Mouse (Mus musculus): ENCODE results near the gene Il23a.
"Not testable (repeated sequence)": the region's sequence is repeated elsewhere in the genome, so short reads cannot be mapped to it uniquely, and the experiment has no call there.

Il23a gene

DNA sequence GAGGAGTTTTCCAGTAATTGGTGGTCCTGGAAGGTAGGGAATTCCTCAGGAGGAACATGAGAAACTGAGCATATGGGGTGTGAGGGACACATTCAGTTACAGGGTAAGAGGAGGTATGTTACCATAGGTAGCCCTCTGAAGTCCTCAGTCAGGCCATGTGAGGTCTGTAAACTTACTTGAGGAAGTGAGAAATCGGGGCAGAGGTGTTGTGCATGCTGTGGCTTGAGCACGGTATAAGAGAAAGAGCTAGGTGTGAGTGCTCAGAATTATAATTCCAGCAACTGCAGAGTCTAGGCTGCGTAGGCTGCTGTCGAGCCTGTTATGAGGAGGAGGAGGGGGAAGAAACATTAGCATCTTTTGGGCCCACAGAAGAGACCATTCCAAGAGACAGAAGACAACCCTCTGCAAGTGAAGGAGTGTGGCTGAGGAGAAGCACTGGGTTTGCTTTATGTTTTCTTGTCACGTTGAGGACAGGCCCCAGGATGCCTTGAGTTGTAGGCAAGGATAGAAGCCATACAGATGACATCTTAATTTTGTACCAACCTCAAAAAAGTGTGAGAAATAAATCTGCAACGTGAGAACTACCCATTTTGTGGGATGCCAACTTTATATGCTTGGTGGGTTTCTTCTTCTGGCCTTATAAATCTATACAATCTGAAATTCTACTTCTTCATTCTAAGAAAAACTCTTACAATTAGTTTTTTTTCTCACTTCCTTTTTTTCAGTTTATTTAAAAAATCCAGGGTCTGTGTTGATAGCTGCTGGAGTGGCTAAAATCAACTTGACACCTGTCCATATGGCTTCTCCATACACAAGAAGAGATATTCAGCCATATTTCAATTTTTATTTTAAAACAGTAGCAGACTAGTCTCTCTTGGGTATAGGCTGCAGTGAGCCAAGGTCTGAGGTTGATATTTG lies 34.9 kb downstream of the Il23a start:
- no peak for DNase-seq

- DNase-seq, result no peak
These were observed 36.3 kb downstream of the Il23a start for GRCm38 (mm10) chr10:128262300-128262699.

- DNase-seq, result not testable (repeated sequence)
These were observed 38.2 kb downstream of the Il23a start for GRCm38 (mm10) chr10:128260376-128260775.

DNA sequence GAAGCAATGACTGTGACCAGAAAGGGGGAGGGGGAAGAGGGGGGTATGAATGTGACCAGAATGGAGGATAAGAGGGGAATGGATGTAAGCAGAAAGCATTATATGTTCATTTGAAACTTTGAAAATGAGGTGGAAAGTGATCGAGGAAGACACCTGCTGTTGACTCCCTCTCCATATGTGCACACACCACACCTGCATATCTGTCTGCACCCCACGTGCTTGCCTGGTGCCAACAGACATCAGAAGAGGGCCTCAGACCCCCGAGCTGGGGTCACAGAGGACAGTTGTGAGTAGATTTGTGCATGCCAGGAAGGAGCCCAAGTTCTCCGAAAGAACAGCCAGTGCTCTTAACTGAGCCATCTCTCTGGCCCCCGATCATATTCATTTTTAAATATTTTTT lies 38.6 kb downstream of the Il23a start:
- DNase-seq, result no peak

DNA sequence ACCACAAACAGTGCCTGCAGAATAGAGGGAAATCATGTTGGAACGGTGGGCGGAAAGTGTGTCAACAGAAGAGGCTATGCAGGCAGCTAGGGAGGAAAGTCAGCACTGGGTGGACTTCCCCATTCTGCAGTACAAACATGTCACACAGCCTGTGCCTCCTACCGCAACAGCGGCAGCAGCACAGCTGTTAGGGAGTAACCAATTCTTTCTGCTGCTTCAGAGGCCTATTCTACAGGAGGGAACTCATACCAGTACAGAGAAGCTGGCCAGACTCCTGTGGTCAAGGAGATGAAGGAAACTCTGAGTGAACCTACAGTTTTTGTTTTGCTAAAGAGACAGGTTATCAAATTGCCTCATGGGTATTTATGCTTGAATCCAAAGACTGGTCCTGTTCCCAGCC lies 39.6 kb downstream of the Il23a start:
- no peak for DNase-seq

DNA sequence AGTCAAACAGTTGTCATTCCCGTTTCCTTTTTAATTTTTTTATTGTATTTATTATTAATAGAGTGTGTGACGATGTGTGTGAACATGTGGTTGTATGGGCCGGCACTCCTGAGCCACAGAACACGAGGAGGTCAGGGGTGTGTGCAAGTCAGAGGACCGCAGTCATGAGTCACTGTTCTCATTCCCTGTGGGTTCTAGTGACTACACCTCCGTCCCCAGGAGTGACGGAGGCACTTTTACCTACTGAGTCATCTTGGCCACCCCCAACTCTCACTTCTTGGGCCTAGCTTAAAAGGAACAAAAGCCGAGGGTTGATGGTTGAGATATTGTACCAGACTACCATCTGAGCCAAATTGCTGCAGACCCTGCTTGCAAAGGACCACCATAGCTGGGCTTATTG lies 42.2 kb downstream of the Il23a start:
- no peak for DNase-seq

GRCm38 (mm10) chr10:128255925-128256324 lies 42.6 kb downstream of the Il23a start:
- DNase-seq, result no peak

DNA sequence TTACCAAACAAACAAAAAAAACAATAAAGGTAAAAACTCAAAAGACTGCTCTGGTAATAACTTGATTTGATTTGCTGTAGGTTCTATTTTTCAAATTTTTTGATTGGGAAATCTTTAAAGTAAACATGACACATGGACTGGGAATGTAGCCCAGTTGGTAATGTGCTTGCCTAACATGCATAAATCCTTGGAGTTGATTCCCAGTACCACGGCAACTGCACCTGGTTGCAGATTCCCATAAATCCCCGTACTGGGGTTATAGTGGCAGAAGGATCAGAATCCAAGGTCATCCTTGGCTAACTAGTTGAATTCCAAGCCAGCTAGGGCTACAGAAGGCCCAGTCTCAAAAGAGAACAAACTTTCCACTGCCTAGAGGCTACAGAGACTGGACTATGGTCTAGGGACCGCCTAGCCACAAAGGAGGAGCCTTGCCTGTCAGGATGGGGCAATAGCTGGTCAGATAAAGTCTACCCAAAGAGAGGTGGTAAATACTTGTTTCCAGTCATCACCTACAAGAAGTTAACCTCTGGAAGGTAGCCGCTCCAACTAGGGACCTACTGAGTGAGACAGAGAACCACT lies 44.8 kb downstream of the Il23a start, which contains the start of gene Apon:
TSS of gene Apon (plus strand) at position 420 of the 579 bp plus-strand sequence.
- DNase-seq, result no peak

DNA sequence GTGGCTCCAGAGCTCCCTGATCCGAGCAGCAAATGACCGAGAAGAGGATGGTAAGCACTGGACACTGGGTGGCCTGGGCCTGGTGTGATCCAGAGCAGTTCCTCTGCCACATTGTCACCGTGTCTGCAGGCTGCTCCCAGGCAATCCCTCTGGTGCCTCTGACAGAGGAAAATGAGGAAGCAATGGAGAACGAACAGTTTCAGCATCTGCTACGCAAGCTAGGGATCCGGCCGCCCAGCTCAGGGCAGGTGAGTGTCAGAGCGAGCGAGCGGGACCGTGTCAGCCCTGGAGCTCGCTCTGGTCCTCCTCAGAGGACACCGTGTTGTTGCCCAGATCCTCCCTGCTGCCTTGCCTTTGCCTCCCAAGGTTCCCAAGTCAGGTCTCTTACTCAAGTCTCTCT lies 48.0 kb downstream of the Il23a start:
- no peak for DNase-seq

DNA sequence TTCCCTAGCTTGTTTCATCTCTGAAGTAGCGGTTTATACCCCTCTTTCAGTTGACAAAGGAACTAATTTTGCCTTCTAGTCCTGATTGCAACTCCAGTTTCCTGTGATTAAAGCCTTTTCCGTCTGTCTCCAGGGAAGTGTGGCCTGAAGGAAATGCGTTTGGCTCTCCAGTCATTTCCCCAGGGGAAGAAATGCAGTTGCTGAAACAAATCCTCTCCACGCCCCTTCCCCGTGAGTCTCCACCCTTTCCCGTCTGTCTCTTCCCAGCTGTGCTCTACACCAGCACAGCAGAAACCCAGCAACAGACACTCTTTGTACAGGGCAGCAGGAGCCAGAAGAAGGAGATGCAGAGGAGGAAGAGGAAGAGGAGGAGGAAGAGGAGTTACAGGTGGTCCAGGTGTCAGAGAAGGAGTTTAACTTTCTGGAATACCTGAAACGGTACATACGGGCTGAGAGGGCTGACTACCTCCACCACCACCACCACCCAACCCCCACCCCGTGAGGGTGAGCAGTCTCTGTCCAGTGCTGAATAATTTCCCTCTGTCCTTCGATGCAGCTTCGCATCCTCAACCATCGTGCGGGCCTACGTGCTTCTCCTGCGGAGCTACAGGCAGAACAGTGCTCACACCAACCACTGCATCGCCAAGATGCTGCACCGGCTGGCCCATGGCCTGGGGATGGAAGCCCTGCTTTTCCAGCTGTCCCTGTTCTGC lies 51.4 kb downstream of the Il23a start:
- DNase-seq, result peak; percentile 36

All from lung, postnatal 14 days (tissue).